Mouse (Mus musculus): ENCODE results near the gene Atf1. TPM values are rescaled to one million over a fixed set of nuclear protein-coding genes. Genes with fewer than 3 reads are reported as not detected.
"Not testable (repeated sequence)": the region's sequence is repeated elsewhere in the genome, so short reads cannot be mapped to it uniquely, and the experiment has no call there.

Atf1 gene
- polyA plus RNA-seq, 2 experiments from 2014 or later = 23.6 to 32.4 TPM

DNA sequence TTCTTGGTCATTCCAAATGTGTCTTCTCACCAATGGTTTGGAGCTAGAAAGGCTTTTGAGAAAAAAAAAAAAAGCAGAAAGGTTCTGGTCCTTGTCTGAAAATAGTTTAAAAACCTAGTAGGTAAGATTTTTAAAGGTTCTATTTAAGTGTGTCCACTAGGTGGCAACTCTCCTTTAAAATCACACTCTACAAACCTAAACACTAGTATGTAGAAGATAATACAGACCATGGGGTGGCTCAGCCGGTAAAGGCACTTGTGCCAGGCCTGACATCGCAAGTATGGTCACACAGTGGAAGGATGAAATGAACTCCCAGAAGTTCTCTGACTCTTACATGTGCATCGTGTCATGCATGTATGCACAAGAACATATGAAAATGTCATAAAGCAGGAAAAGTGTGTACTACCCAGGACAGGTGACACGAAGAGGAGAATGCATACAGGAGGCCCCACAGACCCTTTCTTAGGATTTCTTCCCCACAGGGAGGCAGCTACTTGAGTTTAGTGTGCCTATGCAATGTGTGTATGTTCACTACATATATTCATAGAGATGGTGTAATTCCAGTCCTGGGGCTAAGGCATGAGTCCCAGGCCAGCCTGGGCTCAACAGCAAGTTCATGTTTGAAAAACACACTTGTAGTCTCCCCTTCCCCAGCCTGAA lies 35.8 kb downstream of the Atf1 start:
- ATAC-seq = no peak

DNA sequence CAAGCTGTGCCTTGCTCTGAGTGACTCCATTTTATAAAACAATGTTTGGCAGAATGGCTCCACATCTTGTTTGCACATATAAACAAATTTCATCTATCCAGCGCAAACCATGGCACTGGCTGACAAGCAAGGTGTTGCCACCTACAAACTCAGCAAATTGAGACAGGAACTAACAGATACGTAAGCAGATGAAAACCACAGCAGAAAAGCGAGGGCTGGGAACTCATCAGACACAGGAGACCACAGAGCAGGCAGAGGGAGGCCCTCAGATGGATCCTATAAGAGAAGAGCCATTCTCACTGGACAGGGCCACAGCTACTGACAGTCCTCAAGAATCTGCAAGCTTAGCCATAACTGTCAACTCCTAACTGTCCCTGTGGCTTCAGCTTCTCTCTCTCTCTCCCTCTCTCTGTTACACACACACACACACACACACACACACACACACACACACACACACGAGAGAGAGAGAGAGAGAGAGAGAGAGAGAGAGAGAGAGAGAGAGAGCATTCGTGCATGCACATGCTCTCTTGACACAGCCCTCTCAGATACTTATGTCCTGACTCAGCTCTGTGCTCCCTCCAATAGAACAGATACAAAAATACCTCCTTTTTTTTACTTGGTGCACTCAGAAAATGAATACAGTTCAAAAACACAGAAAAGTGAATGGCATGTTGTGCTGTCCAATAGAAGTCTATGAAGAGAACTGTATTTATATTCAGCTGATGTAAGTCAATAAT lies 38.1 kb downstream of the Atf1 start:
- ATAC-seq = no peak

DNA sequence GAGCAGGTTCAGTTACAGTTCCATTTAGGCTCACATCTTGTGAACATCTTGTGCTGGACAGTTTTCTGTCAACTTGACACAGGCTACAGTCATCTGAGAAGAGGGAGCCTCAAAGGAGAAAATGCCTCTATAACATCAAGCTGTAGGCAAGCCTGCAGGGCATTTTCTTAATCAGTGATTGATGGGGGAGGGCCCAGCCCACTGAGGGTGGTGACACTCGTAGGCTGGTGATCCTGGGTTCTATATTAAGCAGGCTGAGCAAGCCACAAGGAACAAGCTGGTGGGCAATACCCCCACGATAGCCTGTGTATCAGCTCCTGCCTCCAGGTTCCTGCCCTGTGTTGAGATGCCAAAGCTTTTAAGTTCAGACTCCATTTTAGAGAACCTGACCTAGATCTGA lies 41.3 kb downstream of the Atf1 start:
- no peak for ATAC-seq

GRCm38 (mm10) chr15:100269776-100270175 lies 42.2 kb downstream of the Atf1 start:
- no peak for ATAC-seq

DNA sequence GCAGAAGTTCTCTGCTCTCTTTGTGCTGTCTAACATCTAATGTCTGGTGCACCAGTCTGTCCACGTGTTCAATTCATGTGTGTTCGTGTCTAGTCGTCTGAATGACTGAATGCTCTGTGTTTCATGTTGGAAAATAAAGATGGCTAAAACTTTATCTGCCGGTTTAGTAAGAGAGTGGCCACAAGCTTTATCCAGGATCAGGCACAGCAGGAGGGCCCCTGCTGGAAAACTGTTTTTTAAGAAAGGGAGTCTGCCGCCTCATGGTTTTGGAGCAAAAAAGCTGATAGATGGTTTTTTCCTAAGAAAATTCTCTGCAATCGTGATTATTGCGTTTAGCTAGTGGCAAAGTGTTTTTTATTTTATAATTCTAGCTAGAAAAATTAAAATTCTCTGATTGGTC lies 43.0 kb downstream of the Atf1 start:
- not testable (repeated sequence) for ATAC-seq

GRCm38 (mm10) chr15:100271411-100271810 lies 43.8 kb downstream of the Atf1 start:
- ATAC-seq = no peak

- not testable (repeated sequence) for ATAC-seq
Measured at GRCm38 (mm10) chr15:100273791-100274308, 46.2 kb downstream of the Atf1 start.

- ATAC-seq = no peak
Measured at GRCm38 (mm10) chr15:100274790-100275559, 47.4 kb downstream of the Atf1 start.

DNA sequence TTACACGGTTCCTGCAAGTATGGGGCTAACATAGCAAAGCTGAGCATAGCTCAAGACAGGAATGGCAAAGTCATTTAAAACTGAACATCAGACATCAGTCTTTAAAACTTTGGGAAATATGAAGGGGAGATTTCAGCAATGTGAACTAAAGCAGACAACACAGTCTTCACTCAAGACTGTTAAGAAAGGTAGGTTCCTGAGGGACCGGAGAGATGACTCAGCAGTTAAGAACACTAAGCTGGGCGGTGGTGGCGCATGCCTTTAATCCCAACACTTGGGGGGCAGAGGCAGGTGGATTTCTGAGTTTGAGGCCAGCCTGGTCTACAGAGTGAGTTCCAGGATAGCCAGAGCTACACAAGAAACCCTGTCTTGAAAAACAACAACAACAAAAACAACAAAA lies 48.8 kb downstream of the Atf1 start:
- no peak for ATAC-seq

- no peak for ATAC-seq
Measured at GRCm38 (mm10) chr15:100277586-100277985, 50.0 kb downstream of the Atf1 start.

- no peak for ATAC-seq
Measured at GRCm38 (mm10) chr15:100280626-100281025, 53.0 kb downstream of the Atf1 start, which contains the start of gene Tmprss12. Tmprss12 (plus strand) TSS chr15:100280837.

- no peak for ATAC-seq
Measured at GRCm38 (mm10) chr15:100288980-100289379, 61.4 kb downstream of the Atf1 start.

- no peak for ATAC-seq
Measured at GRCm38 (mm10) chr15:100290858-100291257, 63.2 kb downstream of the Atf1 start.

DNA sequence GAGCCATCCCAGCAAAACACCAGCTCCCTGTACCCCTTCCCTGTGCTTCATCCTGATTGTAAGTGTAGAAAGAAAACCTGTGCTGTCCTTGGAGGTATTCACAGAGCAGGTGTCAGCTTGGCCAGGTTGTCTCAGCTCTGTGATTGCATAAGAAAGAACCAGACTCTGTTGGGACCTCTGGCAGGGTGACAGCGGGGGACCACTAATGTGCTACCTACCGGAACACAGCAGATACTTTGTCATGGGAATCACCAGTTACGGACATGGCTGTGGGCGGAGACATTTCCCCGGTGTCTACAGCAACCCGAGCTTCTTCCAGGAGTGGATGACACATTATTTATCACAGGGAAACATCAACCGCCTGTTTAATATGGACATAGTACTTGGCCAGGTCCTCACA lies 64.7 kb downstream of the Atf1 start:
- no peak for ATAC-seq

GRCm38 (mm10) chr15:100297856-100298255 lies 70.2 kb downstream of the Atf1 start:
- no peak for ATAC-seq

- ATAC-seq = no peak
Measured at GRCm38 (mm10) chr15:100300499-100300898, 72.9 kb downstream of the Atf1 start.

- no peak for ATAC-seq
Measured at GRCm38 (mm10) chr15:100301556-100301955, 73.9 kb downstream of the Atf1 start.

- ATAC-seq = no peak
Measured at GRCm38 (mm10) chr15:100303428-100304018, 75.9 kb downstream of the Atf1 start.

GRCm38 (mm10) chr15:100304019-100304991 lies 76.7 kb downstream of the Atf1 start, which contains the start of gene Mettl7a1:
Mettl7a1 (plus strand) TSS chr15:100304140.
- peak; percentile 77 for ATAC-seq

GRCm38 (mm10) chr15:100306201-100306600 lies 78.6 kb downstream of the Atf1 start:
- no peak for ATAC-seq

DNA sequence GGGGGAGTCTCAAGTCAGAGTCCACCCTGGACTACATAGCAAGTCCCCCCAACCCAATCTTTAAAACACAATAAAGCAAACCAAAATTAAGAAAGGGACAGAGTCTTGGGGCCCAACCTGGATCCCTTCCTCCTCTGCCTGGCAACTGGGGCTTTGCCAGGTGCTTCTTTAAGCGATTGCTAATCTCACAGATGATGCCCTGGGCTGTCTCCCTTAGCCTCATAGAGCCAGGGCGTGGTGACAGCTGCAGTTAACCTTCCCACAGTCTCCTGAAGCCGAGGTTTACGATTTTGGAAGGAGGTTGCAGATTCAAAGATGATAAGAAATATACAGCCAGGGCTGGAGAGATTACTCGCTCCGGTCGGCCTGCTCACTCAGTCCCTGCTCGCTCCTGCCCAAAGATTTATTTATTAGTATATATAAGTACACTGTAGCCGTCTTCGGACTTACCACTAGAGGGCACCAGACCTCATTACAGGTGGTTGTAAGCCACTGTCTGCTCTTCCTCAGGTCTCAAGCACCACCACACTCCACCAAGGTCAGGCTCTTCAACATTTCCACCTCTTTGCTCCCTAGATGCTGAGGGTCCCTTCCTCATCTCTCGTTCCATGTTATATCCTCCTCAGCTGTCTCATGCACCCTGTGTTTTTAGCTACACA lies 79.9 kb downstream of the Atf1 start:
- ATAC-seq = not testable (repeated sequence)
